Mouse (Mus musculus): ENCODE measurements around the gene Nupr1. TPM values are rescaled to one million over a fixed set of nuclear protein-coding genes. Genes with fewer than 3 reads are reported as not detected.
A peak's percentile ranks its signal among the peaks of the same experiment; 100 is the strongest.
"Not testable (repeated sequence)": the region's sequence is repeated elsewhere in the genome, so short reads cannot be mapped to it uniquely, and the experiment has no call there.

Gene Nupr1
- polyA plus RNA-seq, 1 experiment from 2014 or later, result 2.6 TPM

DNA sequence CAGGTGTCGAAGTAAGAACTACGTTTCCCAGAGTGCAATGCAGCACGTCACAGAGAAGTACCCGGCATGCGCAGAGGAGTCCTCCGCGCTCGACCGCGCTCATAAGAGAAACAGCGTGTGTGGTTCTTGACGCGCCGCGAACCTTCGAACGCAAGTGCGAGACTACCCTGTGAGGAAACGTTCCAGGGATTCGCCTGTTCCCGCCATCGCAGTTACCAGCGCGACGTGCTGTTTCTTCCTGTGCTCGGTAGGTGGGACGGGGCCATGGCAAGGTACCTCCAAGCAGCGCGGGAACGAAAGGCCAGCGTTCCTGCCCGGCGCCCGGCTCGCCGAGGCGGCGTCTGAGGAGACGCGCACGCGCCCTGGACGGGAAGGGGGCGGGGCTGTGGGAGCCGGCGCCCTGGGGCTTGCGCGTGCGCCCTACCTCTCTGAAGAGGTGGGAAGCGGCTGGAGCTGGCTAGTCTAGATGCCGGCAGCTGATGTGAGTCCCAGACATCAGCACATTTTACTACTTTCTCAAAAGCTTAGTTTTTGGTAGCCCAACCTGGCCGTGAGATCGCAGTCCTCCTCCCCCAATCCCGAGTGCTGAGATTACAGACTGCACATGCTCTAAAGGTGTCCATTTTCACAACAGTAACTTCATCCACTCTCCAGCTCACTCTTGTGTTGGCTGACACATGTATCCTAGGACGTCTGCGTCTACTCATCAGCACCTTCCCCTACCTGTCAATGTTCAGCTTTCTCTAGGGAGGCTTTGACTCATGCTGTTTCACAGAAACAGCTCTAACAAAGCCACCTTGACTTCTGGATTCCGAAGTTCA is 18.8 kb upstream of the Nupr1 start, which contains the start of gene Sgf29:
TSS of gene Sgf29 (plus strand) at position 79 of the 821 bp plus-strand sequence.
- ATAC-seq (ENCODE audit: low FRiP score, low TSS enrichment), result peak; percentile 97
- WGBS, result under 1% methylated on average over 57 of the region's 57 CpGs

DNA sequence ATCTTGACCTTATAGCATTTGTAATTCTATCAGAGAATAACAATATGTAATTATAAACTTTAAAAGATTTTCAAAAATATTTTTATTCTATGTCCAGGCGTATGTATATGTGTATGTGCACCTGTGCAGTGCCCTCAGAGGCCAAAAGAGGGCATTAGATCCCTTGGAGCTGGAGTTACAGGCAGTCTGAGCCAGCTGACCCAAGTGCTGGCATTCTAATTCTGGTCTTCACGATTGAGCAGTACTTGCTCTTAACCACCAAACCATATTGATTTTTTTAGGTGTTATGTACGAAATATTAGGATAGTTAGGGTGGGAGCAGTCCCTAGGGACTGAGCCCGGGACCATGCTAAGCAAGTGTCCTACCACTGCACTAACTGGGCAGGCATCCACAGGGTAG is 17.8 kb upstream of the Nupr1 start:
- ATAC-seq (ENCODE audit: low FRiP score, low TSS enrichment), result peak; percentile 11; the same call in 1 of the 2 replicates
- 74% methylated on average over 4 of the region's 4 CpGs for WGBS
- Histone ChIP-seq H3K4me1 (ENCODE audit: control insufficient read depth, insufficient read depth, low read length) (peaks cover 11% of the 10 kb centered on the region), H3K4me3 (ENCODE audit: low read length) (peak overlapping the region; percentile 59), H3K9me3 (ENCODE audit: control insufficient read depth, low read length) (no peaks in the 10 kb centered on the region), H3K9ac (ENCODE audit: low read depth, low read length) (no peak overlapping the region), H3K4me2 (replicated peaks; ENCODE audit: low read depth, low read length) (peak overlapping the region; percentile 68), H3K36me3 (ENCODE audit: control insufficient read depth, insufficient read depth, low read length) (no peaks in the 10 kb centered on the region), H3K27ac (ENCODE audit: low read depth, low read length) (no peak overlapping the region), H3K27me3 (ENCODE audit: control insufficient read depth, insufficient read depth, low read length) (no peaks in the 10 kb centered on the region)

More for the DNA sequence above, 18.8 kb upstream of the Nupr1 start, which contains the start of gene Sgf29:
- Histone ChIP-seq H3K27ac (ENCODE audit: low read depth, low read length) (peak within 1 kb of the TSS; percentile 77), H3K9ac (ENCODE audit: low read depth, low read length) (peak within 1 kb of the TSS; percentile 64), H3K27me3 (ENCODE audit: control insufficient read depth, insufficient read depth, low read length) (no peaks in the 10 kb centered on the region), H3K4me3 (ENCODE audit: low read length) (peak within 1 kb of the TSS; percentile 59), H3K4me1 (ENCODE audit: control insufficient read depth, insufficient read depth, low read length) (peaks cover 11% of the 10 kb centered on the region), H3K9me3 (ENCODE audit: control insufficient read depth, low read length) (no peaks in the 10 kb centered on the region), H3K36me3 (ENCODE audit: control insufficient read depth, insufficient read depth, low read length) (no peaks in the 10 kb centered on the region), H3K4me2 (replicated peaks; ENCODE audit: low read depth, low read length) (peak within 1 kb of the TSS; percentile 68)

DNA sequence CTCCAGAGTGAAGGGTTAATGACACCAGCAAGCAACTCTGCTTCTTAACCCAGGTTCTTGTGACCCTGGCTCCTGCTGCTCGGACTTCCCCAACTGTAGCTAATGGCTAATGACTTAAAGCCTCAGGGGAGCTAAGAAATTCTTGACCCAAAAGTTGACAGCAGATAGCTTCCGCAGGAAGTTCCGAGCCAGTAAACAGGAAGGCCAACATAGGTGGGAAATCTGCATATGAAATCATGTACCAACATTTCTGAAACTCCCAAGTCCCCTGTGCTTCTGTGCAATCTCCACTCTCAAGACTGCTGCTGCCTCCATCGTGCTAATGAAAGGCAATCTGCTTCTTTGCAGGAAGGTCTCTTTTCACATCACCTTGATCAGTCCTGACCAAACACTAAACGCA is 15.0 kb upstream of the Nupr1 start:
- 40% methylated on average over 5 of the region's 5 CpGs for WGBS
- H3K4me1 ChIP-seq (ENCODE audit: control insufficient read depth, insufficient read depth, low read length), result peaks cover 11% of the 10 kb centered on the region
- no peak overlapping the region for H3K4me3 ChIP-seq (ENCODE audit: low read length)
- no peaks in the 10 kb centered on the region for H3K9me3 ChIP-seq (ENCODE audit: control insufficient read depth, low read length)
- no peak overlapping the region for H3K27ac ChIP-seq (ENCODE audit: low read depth, low read length)
- H3K27me3 ChIP-seq (ENCODE audit: control insufficient read depth, insufficient read depth, low read length), result no peaks in the 10 kb centered on the region
- no peak overlapping the region for H3K9ac ChIP-seq (ENCODE audit: low read depth, low read length)
- H3K36me3 ChIP-seq (ENCODE audit: control insufficient read depth, insufficient read depth, low read length), result no peaks in the 10 kb centered on the region
- no peak overlapping the region for H3K4me2 ChIP-seq (replicated peaks; ENCODE audit: low read depth, low read length)
- no peak for ATAC-seq (ENCODE audit: low FRiP score, low TSS enrichment)

DNA sequence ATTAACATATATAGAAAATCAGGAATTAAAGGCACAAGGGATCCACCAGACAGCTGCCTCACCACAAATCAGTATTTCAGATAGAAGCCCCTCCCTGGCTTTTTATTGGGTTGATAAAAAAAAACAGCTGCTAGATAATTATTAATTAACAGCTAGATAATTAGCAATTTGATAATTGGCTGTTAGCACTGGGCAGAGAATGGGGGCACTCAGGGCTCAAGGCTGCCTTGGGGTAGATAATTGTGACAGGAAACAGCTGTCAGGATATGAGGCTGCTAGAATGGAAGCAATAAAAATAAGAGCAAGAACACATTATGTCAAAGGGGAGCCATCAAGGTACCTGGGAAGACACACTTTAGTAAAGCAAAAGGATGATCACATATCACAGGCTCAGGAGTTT is 14.3 kb upstream of the Nupr1 start:
- Histone ChIP-seq H3K4me1 (ENCODE audit: control insufficient read depth, insufficient read depth, low read length) (peaks cover 11% of the 10 kb centered on the region), H3K27me3 (ENCODE audit: control insufficient read depth, insufficient read depth, low read length) (no peaks in the 10 kb centered on the region), H3K9ac (ENCODE audit: low read depth, low read length) (no peak overlapping the region), H3K36me3 (ENCODE audit: control insufficient read depth, insufficient read depth, low read length) (no peaks in the 10 kb centered on the region), H3K27ac (ENCODE audit: low read depth, low read length) (0 out of 2 replicates have a peak overlapping the region, but pooled peaks have one; percentile 30), H3K4me3 (ENCODE audit: low read length) (no peak overlapping the region), H3K4me2 (replicated peaks; ENCODE audit: low read depth, low read length) (no peak overlapping the region), H3K9me3 (ENCODE audit: control insufficient read depth, low read length) (no peaks in the 10 kb centered on the region)
- no peak for ATAC-seq (ENCODE audit: low FRiP score, low TSS enrichment)

DNA sequence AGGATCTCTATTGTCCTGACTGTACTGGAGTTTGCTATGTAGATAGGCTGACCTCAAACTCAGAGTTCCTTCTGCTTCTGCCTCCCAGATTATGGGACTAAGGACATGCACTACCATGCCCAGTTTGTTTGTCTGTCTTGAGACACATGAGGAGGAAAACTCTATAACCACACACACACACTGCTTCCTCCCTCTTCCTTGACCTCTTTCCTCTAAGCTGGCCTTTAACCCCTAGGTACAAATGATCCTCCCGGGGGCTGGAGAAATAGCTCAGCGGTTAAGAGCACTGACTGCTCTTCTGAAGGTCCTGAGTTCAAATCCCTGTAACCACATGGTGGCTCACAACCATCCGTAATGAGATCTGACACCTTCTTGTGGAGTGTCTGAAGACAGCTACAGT is 13.7 kb upstream of the Nupr1 start:
- H3K4me3 ChIP-seq (ENCODE audit: low read length), result no peak overlapping the region
- ATAC-seq (ENCODE audit: low FRiP score, low TSS enrichment), result no peak
- peaks cover 11% of the 10 kb centered on the region for H3K4me1 ChIP-seq (ENCODE audit: control insufficient read depth, insufficient read depth, low read length)
- H3K27me3 ChIP-seq (ENCODE audit: control insufficient read depth, insufficient read depth, low read length), result no peaks in the 10 kb centered on the region
- WGBS, result 67% methylated on average over 3 of the region's 3 CpGs
- no peaks in the 10 kb centered on the region for H3K36me3 ChIP-seq (ENCODE audit: control insufficient read depth, insufficient read depth, low read length)
- peak overlapping the region; percentile 23; the same call in 1 of the 2 replicates for H3K9ac ChIP-seq (ENCODE audit: low read depth, low read length)
- H3K9me3 ChIP-seq (ENCODE audit: control insufficient read depth, low read length), result no peaks in the 10 kb centered on the region
- H3K27ac ChIP-seq (ENCODE audit: low read depth, low read length), result no peak overlapping the region
- H3K4me2 ChIP-seq (replicated peaks; ENCODE audit: low read depth, low read length), result no peak overlapping the region

DNA sequence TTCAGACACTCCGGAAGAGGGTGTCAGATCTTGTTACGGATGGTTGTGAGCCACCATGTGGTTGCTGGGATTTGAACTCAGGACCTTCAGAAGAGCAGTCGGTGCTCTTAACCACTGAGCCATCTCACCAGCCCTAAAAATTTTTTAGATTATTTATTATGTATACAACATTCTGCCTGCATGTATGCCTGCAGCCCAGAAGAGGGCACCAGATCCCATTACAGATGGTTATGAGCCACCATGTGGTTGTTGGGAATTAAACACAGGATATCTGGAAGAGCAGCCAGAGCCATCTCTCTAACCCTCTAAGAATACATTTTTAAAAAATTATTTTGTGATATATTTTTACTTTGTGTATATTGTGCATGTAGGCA is 12.6 kb upstream of the Nupr1 start:
- H3K4me3 ChIP-seq (ENCODE audit: low read length); H3K4me2 ChIP-seq (replicated peaks; ENCODE audit: low read depth, low read length); H3K36me3 ChIP-seq (ENCODE audit: control insufficient read depth, insufficient read depth, low read length); H3K4me1 ChIP-seq (ENCODE audit: control insufficient read depth, insufficient read depth, low read length); H3K27me3 ChIP-seq (ENCODE audit: control insufficient read depth, insufficient read depth, low read length); H3K9me3 ChIP-seq (ENCODE audit: control insufficient read depth, low read length); H3K9ac ChIP-seq (ENCODE audit: low read depth, low read length); H3K27ac ChIP-seq (ENCODE audit: low read depth, low read length): not testable (repeated sequence)
- ATAC-seq (ENCODE audit: low FRiP score, low TSS enrichment), result peak; percentile 25; the same call in 1 of the 2 replicates
- 60% methylated on average over 2 of the region's 3 CpGs for WGBS

DNA sequence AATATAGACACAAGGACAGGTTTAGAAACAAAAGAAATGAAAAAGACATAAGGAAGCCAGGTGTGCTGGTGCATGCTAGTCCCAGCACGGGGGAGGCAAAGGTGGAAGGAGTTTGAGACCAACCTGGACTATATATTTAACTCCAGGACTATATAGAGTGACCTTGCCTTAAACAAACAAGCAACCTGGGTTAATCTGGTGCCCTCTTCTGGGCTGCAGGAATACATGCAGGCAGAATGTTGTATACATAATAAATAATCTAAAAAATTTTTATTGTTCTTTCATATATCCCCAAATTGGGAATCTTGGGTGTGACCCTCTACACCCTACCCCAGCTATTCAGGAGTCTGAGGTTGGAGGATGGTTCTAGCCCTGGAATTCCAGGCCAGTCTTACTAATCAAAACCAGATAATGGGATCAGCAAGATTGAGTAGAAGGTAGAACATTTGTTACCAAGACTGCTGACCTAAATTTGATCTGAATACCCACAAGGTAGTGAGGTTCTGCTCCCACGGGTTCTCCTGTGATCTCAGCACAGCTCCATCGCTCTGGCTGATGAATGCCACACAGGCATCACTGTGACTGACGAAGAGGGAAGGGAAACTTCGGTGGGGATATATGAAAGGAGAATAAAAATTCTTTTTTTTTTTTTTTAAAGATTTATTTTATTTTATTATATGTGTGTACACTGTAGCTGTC is 12.0 kb upstream of the Nupr1 start:
- Histone ChIP-seq H3K4me2 (replicated peaks; ENCODE audit: low read depth, low read length) (no peak overlapping the region), H3K4me3 (ENCODE audit: low read length) (no peak overlapping the region)

DNA sequence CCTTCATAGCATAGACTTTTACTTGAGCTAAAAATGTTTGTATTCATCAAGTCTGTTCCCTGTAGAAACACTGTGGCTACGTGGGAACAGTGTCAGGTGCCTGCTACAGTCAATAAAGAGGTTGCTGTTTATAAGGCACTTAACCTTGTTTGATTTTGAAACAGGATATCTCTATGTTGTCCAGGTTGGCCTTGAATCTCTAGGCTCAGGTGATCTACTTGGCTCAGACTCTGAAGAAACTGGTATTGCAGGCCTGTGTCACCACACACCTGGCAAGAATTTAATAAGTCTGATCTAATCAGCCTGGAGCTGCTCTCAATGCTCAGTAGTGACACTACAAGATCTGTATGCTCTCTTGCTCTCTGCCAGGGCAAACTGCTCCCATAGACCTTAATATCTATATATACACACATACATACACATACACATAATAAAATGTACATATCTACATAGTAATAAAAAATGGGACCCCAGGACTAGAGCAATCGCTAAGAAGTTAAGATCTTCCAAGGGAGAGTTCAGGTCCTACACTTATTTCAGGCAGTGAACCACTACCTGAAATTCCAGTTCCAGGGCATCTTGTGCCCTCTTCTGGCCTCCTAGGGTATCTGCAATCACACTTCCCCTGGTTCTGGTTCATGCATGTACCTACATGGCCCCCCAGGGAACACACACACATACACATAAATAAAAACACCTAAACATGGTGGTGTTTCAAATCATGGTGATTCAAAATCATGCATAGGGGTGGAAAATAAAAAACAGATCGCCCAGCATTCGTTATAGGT is 6.3 kb upstream of the Nupr1 start:
- Histone ChIP-seq H3K4me3 (ENCODE audit: low read length) (no peak overlapping the region), H3K27ac (ENCODE audit: low read depth, low read length) (no peak overlapping the region), H3K9me3 (ENCODE audit: control insufficient read depth, low read length) (no peaks in the 10 kb centered on the region), H3K4me1 (ENCODE audit: control insufficient read depth, insufficient read depth, low read length) (no peaks in the 10 kb centered on the region), H3K36me3 (ENCODE audit: control insufficient read depth, insufficient read depth, low read length) (no peaks in the 10 kb centered on the region), H3K9ac (ENCODE audit: low read depth, low read length) (no peak overlapping the region), H3K27me3 (ENCODE audit: control insufficient read depth, insufficient read depth, low read length) (no peaks in the 10 kb centered on the region), H3K4me2 (replicated peaks; ENCODE audit: low read depth, low read length) (no peak overlapping the region)
- 13% methylated on average over 4 of the region's 4 CpGs for WGBS
- peak; percentile 39; the same call in 1 of the 2 replicates for ATAC-seq (ENCODE audit: low FRiP score, low TSS enrichment)

More for the DNA sequence above, 12.0 kb upstream of the Nupr1 start:
- no peaks in the 10 kb centered on the region for H3K9me3 ChIP-seq (ENCODE audit: control insufficient read depth, low read length)
- peaks cover 5% of the 10 kb centered on the region; the same call in 1 of the 2 replicates for H3K4me1 ChIP-seq (ENCODE audit: control insufficient read depth, insufficient read depth, low read length)
- 72% methylated on average over 5 of the region's 5 CpGs for WGBS
- no peaks in the 10 kb centered on the region for H3K27me3 ChIP-seq (ENCODE audit: control insufficient read depth, insufficient read depth, low read length)
- H3K36me3 ChIP-seq (ENCODE audit: control insufficient read depth, insufficient read depth, low read length), result no peaks in the 10 kb centered on the region
- no peak overlapping the region for H3K9ac ChIP-seq (ENCODE audit: low read depth, low read length)
- no peak overlapping the region for H3K27ac ChIP-seq (ENCODE audit: low read depth, low read length)
- ATAC-seq (ENCODE audit: low FRiP score, low TSS enrichment), result no peak
